Mouse (Mus musculus) CH12F3 (cell line): Measurements from ENCODE around the gene Svs6.
"Not testable (repeated sequence)": the region's sequence is repeated elsewhere in the genome, so short reads cannot be mapped to it uniquely, and the experiment has no call there.

Source experiments
- in situ Hi-C: fragments of 300-500 bp; cut with MboI; formaldehyde crosslinking; loops from 2 replicates; pipeline ENCODE4 v1.14.3; 2020; ENCODE audit warnings: low sequenced_read_pairs

Svs6 gene

DNA sequence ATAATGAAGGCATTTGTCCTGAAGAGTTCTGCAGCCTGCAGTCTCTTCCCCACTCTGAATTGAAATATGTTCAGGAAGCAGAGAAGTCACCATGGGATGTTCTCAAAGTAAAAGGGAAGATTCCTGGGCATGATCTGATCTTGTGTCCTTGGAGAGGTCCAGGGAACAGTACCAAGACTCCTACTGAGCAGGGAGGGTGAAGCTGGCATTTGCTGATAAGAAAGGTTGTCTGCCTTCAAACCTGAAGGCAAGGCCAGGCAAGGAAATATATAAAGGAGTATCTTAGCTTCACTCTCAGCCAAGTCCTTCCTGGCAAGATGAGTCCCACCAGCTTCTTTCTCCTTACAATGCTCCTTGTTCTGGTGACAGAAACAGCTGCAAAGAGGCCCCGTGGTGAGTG, at the start of gene Svs6:
TSS of gene Svs6 (plus strand) at position 301 of the 400 bp plus-strand sequence.
- in situ Hi-C loops: not testable (repeated sequence)

DNA sequence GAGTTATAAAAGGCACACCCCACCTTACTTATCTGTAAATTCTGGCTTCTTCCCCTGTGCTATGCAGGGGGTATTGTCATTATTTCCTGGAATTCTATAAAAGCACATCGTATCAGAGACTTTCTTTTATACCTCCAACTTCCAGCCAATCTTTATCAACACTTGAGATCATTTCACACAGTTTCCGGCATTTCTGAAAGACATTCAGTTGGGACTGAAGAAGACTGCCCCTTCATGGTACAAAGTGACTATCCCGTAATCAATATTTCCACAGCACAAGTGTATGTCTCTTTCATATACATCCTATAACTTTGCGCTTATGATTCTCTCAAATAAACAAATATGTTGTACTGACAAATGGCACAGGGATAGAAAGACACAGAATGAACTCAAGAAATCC, 38.2 kb upstream of the Svs6 start, which contains the start of gene Svs4:
TSS of gene Svs4 (minus strand) at position 101 of the 400 bp plus-strand sequence.
- in situ Hi-C loops: no loop called here

DNA sequence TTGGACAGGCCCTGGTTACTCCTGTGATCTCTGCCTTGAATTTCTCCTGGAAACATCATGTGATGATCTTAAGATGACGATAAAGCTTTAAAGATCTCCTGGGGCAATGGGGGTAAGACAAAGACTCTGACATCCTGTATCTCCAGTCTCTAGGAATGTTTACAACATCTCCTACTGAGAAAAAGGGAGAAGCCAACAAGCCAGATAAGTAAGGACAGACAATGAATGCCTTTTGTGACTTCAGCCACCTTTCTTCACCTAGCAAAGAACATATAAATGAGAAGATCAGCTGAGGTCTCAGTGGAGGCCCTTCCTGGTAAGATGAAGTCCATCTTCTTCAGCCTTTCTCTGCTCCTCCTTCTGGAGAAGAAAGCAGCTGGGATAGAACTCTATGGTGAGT, 27.6 kb upstream of the Svs6 start, which contains the start of gene Svs3a:
TSS of gene Svs3a (plus strand) at position 301 of the 400 bp plus-strand sequence.
- in situ Hi-C loops: not testable (repeated sequence)

DNA sequence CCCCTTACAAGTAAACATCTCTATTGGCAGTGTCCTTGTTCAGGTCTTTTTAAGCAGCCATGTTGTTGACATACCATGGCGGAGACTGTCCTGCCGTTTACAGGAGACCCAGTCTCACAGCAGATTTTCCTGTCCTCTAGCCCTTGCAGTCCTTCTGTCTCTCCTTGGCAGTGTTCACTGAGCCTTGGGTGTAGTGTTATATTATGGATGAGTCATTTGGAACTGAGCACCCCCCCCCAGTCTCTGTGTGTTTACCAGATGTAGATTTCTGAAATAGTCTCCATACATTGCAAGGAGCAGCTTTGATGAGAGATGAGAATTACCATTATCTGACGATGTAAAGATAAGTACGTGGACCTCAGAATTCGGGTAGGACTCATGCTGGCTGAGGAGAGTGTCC, 4.0 kb upstream of the Svs6 start:
- in situ Hi-C loops: no loop called here

DNA sequence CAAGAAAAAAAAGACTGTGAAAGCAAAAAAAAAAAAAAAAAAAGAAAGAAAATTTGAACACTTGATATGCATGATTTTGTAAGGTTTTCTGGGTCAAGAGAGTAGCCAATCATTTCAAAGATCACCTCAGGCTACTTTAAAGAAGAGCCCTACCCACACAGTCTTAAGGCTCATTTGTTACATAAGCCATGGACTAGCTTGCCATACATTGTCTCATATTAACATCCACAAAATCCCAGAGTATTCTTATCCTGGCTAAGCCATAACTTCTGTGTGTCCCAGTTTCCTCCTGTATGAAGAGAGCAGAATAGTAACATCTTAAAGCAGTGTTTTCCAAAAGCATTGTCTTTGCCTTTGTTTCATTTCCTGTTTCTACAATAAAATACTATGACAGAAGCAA, 1.1 kb upstream of the Svs6 start:
- in situ Hi-C loops: not testable (repeated sequence)

DNA sequence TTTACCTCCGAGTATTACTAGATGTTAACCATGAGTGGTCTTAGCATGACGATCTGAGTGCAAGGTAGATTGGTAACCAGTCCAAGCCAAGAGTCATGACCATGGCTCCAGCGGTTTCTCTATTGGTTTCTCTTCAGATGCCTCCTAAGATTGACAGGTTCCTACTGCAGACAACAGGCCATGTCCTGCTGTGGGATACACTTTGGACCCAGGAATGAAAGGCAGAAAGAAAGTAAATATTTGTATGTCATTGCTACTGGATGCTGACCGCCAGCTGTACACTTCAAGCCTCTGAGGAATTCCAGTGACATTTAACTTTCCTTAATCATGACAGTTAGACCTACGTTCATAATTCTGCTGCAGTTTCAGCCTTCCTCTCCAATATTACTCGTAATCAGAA, 4.4 kb downstream of the Svs6 start:
- in situ Hi-C loops: no loop called here

DNA sequence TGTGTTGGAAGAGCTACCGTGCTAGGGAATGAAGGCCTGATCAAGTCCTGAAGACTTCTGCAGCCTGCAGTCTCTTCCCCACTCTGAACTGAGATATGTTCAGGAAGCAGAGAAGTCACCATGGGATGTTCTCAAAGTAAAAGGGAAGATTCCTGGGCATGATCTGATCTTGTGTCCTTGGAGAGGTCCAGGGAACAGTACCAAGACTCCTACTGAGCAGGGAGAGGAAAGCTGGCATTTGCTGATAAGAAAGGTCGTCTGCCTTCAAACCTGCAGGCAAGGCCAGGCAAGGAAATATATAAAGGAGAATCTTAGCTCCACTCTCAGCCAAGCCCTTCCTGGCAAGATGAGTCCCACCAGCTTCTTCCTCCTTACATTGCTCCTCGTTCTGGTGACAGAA, 15.9 kb downstream of the Svs6 start, which contains the start of gene Svs5:
TSS of gene Svs5 (plus strand) at position 301 of the 400 bp plus-strand sequence.
- in situ Hi-C loops: not testable (repeated sequence)

DNA sequence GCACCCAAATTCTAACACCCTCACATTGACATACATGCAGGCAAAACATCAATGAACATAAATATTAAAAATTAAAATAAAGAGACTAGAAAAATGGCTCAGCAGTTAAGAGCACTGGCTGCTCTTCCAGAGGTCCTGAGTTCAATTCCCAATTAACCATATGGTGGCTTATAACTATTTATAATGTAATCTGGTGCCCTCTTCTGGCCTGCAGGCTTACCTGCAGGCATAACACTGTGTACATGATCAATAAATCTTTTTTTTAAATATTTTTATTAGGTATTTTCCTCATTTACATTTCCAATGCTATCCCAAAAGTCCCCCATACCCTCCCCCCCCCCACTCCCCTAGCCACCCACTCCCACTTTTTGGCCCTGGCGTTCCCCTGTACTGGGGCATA, 27.2 kb downstream of the Svs6 start:
- in situ Hi-C loops: not testable (repeated sequence)

DNA sequence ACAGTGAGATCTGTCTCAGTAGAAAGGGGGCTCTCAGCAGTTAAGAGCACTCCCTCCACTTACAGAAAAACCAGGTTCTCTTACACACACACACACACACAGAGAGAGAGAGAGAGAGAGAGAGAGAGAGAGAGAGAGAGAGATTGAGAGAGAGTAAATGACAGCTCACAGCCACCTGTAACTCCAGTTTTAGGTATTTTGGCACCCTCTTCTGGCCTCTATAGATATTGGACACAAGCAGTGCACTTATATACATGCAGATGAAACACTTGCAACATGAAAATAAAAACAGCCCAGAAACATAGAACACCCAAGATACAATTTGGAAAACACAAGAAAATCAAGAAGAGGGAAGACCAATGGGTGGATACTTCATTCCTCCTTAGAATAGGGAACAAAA, 31.1 kb downstream of the Svs6 start:
- in situ Hi-C loops: not testable (repeated sequence)

DNA sequence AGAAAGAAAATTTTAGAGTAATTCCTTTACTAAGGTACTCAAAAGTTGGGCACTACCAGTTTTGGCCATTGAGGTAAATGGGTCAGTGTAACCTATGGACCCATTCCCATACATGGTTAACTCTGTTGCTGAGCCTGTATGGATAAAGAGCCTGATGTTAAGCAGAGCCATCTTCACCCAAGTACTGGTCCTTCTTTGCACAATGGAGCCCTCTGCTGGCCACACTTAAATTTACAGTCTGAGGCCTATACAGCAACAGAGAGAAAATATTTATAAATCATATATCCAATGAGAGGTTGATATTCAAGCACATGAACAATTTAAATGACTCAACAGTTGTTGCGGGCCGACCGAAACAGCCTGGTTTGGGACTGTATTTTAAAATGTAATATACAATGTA, 32.4 kb downstream of the Svs6 start:
- in situ Hi-C loops: no loop called here

DNA sequence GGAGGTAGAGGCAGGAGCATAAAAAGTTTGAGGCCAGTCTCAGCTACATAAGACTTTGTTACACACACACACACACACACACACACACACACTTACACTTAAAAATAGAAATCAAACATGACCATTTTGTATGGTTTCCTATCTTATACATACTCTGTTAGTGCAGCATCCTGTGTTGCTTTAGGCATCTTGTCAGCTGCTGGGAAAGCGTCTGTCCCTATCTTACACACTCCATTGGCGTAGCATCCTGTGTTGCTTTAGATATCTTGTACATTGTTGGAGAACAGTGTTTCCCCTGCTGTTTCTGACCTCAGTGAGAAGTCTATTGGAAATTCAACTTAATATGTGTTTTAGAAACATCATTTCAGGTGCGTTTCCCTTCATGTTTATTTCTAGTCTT, 36.1 kb downstream of the Svs6 start:
- in situ Hi-C loops: loop anchor here (10.0 kb wide), 1 partner anchor 248 kb away; no protein-coding TSS in a partner anchor

DNA sequence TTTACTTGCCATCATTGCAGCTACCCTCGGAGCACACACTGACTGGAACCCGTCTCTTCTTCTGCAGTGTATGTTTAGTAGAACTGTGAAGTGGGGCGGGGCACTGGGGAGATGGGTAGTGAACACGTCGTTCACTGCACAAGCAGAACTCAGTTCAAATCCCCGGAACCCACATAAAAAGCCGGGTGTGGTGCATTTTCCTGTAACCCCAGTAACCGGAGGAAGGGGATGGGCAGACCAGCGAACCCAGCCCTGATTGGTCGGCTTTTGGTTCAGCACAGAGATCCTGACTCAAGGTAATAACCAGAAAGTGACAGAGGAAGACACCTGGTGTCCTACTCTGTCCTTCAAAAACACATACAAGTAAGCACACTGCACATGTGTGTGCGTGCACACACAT, 36.8 kb downstream of the Svs6 start:
- in situ Hi-C loops: loop anchor here (10.0 kb wide), 1 partner anchor 249 kb away; no protein-coding TSS in a partner anchor

DNA sequence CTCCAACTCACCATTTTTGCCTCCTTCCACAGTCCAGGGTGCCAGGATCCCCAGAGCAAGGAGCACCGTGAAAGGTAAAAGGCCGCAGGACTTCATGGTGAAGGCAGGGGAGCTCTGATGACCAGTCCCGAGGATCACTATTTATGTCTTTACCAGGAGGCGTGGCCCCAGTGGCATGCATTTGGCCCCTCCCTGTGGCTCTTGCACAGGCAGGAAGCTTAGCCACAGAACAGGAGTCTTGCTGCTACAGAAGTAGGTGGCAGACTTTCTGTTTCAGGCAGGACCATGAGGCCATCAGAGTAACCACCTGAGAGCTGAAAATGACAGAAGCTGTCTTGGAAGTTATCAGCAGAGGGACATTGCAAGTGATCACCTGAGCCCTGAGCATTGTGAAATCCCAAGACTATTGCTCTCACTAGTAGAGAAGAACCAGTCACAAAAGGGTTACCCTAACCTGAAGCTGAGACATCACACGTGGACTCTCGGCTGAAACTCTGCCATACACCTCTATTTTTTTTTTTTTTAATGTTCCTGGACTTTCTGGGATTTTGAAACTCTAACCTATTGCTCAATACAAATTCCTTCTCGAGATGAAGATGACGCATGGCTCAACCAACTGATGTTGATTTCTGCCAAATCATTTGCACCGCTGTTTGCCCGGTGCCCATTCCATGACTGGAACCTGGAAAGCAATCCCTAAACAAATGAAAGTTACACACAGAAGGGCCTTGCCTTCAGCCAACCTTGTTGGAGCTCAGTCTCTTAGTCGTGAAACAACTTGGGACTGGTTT, 39.8 kb downstream of the Svs6 start:
- in situ Hi-C loops: loop anchor here (10.0 kb wide), 1 partner anchor 252 kb away; no protein-coding TSS in a partner anchor

DNA sequence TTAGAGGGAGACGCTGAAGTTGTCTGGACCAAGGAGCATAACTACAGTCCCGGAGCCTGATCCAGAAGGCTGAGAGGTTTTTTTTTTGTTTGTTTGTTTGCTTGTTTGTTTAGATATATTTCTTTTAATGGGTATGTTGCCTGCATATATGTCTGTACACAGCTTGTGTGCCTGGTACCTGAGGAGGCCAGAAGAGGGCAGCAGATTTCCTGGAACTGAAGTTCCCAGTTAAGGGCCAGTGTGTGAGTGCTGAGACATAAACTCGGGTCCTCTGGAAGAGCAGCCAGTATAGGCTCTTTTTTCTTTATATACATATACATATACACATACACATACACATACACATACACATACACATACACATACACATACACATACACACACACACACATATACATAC, 41.8 kb downstream of the Svs6 start:
- in situ Hi-C loops: loop anchor here (10.0 kb wide), 1 partner anchor 254 kb away; no protein-coding TSS in a partner anchor

DNA sequence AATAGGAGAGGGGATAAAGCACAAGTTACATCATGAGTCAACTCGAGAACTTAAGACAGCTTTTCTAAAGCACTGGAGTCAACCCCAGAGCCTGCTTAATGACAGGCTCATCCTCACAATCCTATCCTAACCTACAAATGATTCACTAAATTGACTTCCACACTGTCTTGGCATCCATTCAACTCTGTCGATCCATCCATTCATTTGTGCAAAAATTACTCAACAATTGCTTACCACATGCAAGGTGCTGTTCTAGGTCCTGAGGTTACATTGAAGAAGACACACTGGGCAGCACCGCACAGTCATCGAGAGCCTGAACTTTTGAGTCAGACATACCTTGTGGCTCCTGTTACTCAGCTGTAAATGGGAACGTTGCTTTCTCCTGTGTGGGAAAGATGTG, 42.5 kb downstream of the Svs6 start:
- in situ Hi-C loops: loop anchor here (10.0 kb wide), 1 partner anchor 254 kb away; no protein-coding TSS in a partner anchor

DNA sequence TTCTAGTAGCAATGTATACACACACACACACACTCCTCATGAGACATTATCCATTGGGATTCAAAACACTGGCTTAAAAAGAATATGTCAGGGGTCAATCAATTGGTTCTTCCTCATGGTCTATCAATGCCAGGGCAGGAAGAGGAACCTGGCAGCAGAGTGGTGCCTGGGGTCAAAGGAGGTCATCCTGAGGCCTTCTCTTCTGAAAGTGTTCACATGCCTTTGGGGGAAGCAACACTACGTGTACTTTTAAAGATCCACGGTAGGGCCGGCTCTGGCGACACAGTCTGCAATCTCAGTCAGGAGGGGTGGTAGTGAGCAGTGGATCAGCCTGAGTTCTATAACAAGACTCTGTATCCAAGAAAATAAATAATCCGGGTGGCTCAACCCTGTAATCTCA, 43.1 kb downstream of the Svs6 start:
- in situ Hi-C loops: loop anchor here (10.0 kb wide), 1 partner anchor 255 kb away; no protein-coding TSS in a partner anchor

DNA sequence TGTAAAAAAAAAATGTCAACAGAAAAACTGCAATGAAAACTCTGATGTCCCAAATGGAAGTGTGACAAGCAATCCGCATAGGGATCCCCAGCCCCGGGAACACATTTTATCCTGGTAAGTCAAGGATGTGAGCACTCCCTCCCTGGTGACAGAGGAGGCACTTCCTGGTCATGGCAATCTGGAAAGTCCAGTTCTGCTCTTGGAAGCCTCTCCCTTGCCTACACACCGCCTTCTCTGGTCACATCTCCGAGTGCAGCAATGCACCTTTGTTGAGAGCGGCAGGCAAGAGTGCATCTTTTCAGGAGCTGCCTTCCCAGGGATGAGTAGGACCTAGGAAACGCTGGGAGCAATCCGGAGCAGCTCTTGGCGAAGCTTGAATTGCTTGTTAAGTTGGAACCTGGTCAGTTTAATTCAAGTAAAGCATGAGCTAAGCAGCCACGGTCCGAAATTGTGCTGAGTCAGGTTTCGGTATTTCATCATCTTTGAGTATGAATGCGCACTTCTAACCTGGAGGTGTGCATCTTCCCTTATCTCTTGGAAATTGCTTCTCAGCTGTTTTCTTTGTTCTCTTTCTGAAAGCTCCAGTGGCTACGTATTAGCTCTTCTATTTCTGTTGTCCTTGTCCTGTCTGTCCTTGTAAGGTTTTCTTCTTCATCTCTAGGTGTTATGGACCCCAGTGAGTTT, 44.6 kb downstream of the Svs6 start:
- in situ Hi-C loops: no loop called here

DNA sequence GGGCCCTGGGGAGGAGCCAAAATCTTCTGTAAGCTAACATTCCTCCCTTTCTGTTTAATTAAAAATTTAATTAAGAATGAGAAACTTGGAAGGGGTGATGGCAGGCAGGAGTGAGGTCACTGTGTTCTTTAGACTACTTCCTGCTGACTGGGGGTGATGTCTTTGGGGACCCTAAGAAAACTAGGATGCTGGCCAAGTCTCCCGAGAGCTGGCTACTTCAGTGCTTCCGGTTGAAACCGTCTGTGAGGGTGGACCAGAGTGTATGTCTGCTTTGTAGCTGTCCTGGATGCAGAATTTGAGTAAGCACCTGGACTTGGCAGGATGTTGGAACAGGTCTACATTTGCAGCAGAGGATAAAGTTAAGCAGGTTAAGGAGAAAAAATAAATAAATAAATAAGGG, 50.4 kb downstream of the Svs6 start:
- in situ Hi-C loops: no loop called here
